Mouse (Mus musculus): ENCODE measurements around the gene Kirrel. TPM values are rescaled to one million over a fixed set of nuclear protein-coding genes. Genes with fewer than 3 reads are reported as not detected.

Kirrel gene
- polyA plus RNA-seq, 1 experiment from 2014 or later: 11.0 TPM

DNA sequence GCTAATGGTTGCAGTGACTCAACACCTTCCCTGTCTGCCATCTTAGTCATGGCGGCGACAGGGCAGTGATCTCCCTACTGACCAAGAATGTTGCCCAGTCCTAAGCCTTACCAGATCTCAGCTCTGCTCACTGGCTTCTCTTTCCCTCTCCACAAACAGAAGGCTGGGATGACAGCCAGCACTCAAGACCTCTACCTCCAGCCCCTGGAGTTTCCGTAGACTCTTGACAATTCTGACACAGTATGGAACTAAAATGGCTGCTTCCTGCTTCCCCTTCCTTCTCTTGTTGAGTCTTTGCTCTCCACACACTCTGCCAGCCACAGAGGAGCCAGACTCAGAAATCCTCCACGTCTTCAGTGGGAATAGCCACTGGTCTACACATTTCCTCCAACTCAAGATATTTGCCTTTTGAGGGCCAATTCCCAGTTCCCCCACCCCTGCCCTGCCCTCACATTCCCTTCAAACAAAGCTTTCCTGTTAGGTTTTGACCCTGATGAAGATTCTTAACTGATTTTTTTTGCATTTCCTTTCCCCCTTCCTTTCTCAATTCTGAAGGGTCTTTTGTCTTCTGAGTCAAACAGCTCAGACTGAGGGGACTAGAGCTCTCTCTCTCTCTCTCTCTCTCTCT lies 22.3 kb downstream of the Kirrel start:
- H3K36me3 ChIP-seq (ENCODE audit: control insufficient read depth, insufficient read depth, low read length): no peaks in the 10 kb centered on the region
- no peak overlapping the region for H3K27ac ChIP-seq (ENCODE audit: low read depth, low read length)
- no peaks in the 10 kb centered on the region for H3K9me3 ChIP-seq (ENCODE audit: control insufficient read depth, low read length)
- H3K4me2 ChIP-seq (ENCODE audit: low read depth): no peak overlapping the region
- ATAC-seq (ENCODE audit: insufficient read depth, low FRiP score, low TSS enrichment) (no peak), DNase-seq (ENCODE audit: low spot score) (no peak)
- H3K4me1 ChIP-seq (ENCODE audit: control insufficient read depth, insufficient read depth, low read length): peaks cover 36% of the 10 kb centered on the region
- H3K27me3 ChIP-seq (ENCODE audit: control insufficient read depth, insufficient read depth, low read length): no peaks in the 10 kb centered on the region
- 85% methylated on average over 4 of the region's 4 CpGs for WGBS
- no peak overlapping the region for H3K9ac ChIP-seq (ENCODE audit: low read length)
- no peak overlapping the region for H3K4me3 ChIP-seq (ENCODE audit: low read depth, low read length)

DNA sequence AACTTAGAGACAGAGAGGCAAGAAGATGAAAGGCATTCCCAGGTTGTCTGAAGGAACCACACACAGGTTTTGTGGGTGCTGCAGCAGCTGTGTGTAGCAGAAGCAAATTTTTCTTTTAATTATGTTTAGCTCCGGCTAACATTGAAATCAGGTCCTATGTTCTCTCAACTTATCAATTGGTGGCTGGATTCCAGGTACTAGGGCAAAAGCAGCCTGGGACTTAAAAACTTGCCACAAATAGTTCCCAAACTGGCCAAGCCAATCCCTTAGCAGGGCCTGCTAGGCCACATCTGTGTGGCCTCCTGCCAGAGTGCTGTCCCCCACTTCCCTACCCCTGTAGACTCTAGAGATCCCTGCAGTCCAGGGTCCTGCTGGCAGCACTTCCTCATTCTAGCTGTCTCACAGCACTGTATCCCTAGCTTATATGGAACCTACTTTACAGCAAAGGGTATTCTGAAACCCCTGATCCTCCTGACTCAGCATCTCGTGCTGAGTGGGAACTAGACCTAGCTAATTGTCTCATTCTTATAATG lies 23.2 kb downstream of the Kirrel start:
- Histone ChIP-seq H3K4me2 (ENCODE audit: low read depth) (no peak overlapping the region), H3K9ac (ENCODE audit: low read length) (no peak overlapping the region; the same call in 1 of the 2 replicates), H3K4me3 (ENCODE audit: low read depth, low read length) (no peak overlapping the region), H3K36me3 (ENCODE audit: control insufficient read depth, insufficient read depth, low read length) (no peaks in the 10 kb centered on the region), H3K9me3 (ENCODE audit: control insufficient read depth, low read length) (no peaks in the 10 kb centered on the region), H3K4me1 (ENCODE audit: control insufficient read depth, insufficient read depth, low read length) (peaks cover 36% of the 10 kb centered on the region), H3K27me3 (ENCODE audit: control insufficient read depth, insufficient read depth, low read length) (no peaks in the 10 kb centered on the region), H3K27ac (ENCODE audit: low read depth, low read length) (peak overlapping the region; percentile 90)
- WGBS: 56% methylated on average over 2 of the region's 2 CpGs
- no peak for DNase-seq (ENCODE audit: low spot score)
- no peak for ATAC-seq (ENCODE audit: insufficient read depth, low FRiP score, low TSS enrichment)

DNA sequence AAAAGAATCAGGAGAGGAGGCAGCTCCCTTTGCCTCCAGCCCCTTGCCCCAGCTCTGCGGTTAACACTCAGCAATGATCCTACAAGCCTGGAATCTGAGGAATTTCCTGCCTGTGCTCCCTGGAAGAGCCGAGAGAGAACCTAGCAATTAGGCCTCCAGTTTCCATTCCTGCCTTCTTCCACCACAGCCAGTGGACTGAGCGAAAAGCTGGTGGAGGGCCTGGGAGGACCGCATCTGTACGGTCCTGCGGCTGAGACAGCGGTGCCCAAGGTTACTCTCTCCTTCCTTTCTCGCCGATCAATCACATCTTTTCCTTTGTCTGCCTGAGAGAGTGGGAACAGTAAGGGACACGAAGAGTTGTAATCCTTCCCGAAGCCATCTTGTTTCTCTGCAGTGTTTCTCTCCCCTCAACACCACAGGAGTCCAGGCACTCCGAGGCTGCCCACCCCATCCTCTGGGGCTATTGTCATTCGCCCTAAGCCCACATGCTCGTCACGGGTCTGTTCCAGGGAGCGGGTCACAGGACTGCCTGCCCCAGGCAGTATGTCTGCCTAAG lies 23.8 kb downstream of the Kirrel start:
- no peaks in the 10 kb centered on the region for H3K27me3 ChIP-seq (ENCODE audit: control insufficient read depth, insufficient read depth, low read length)
- H3K36me3 ChIP-seq (ENCODE audit: control insufficient read depth, insufficient read depth, low read length): no peaks in the 10 kb centered on the region
- peak overlapping the region; percentile 90 for H3K27ac ChIP-seq (ENCODE audit: low read depth, low read length)
- H3K9ac ChIP-seq (ENCODE audit: low read length): peak overlapping the region; percentile 47
- peaks cover 36% of the 10 kb centered on the region for H3K4me1 ChIP-seq (ENCODE audit: control insufficient read depth, insufficient read depth, low read length)
- DNase-seq (ENCODE audit: low spot score): peak; percentile 66
- no peak overlapping the region for H3K4me3 ChIP-seq (ENCODE audit: low read depth, low read length)
- whole genome bisulfite sequencing: 1% methylated on average over 16 of the region's 16 CpGs
- H3K4me2 ChIP-seq (ENCODE audit: low read depth): no peak overlapping the region; the same call in 1 of the 2 replicates
- peak; percentile 65; the same call in 1 of the 2 replicates for ATAC-seq (ENCODE audit: insufficient read depth, low FRiP score, low TSS enrichment)
- H3K9me3 ChIP-seq (ENCODE audit: control insufficient read depth, low read length): no peaks in the 10 kb centered on the region

DNA sequence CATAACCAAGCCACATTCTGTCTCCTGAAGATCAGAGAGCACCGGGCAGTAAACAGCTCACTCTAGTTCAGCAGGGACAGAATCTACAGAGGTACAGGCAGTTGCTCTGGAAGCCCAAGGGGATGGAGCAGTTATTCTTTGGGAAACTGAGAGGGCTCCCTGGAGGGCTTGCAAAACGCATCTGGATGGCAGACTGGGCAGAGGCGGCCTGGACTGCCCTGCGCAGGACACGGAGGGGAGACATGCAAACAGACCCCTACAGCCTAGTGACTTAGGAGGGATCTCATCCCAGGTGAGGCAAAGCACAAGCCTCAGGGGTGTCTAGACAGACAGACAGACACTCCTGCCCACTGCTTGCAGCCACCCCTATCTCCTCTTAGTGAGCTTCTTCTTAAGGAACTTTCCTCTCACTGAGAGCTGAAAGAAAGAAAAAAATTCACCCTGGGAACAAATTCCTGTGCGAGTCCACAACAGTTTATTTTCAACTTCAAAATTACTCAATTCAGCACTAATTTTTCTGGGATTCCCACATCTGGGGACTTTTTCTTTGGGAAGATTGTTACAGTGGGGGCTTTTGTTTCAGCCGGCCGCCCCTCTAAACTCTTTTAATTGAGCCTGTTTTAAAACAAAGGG lies 24.4 kb downstream of the Kirrel start:
- Histone ChIP-seq H3K27ac (ENCODE audit: low read depth, low read length) (peak overlapping the region; percentile 90), H3K27me3 (ENCODE audit: control insufficient read depth, insufficient read depth, low read length) (no peaks in the 10 kb centered on the region), H3K9ac (ENCODE audit: low read length) (peak overlapping the region; percentile 47), H3K4me3 (ENCODE audit: low read depth, low read length) (no peak overlapping the region), H3K36me3 (ENCODE audit: control insufficient read depth, insufficient read depth, low read length) (no peaks in the 10 kb centered on the region), H3K9me3 (ENCODE audit: control insufficient read depth, low read length) (no peaks in the 10 kb centered on the region), H3K4me1 (ENCODE audit: control insufficient read depth, insufficient read depth, low read length) (peaks cover 33% of the 10 kb centered on the region), H3K4me2 (ENCODE audit: low read depth) (peak overlapping the region; percentile 16; the same call in 1 of the 2 replicates)
- ATAC-seq (ENCODE audit: insufficient read depth, low FRiP score, low TSS enrichment) (no peak), DNase-seq (ENCODE audit: low spot score) (peak; percentile 59)
- WGBS: 10% methylated on average over 8 of the region's 8 CpGs

DNA sequence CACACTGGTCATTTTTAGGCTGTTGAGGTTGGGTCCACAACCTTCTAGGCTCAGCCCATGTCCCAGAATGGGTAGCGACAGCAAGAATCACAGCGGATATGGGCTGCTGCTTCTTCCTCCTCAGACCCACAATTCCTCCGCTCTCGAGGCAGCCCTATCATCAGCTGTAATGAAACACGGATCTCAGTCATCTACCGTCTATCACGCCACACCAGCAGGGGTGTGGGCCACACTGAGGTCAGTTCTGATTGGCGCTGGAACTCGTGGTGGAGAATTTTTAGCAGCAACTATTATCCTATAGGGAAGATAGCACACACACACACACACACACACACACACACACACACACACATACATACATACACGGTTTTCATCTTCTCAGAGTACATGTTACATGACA lies 25.1 kb downstream of the Kirrel start:
- Histone ChIP-seq H3K4me2 (ENCODE audit: low read depth) (no peak overlapping the region), H3K9me3 (ENCODE audit: control insufficient read depth, low read length) (no peaks in the 10 kb centered on the region), H3K36me3 (ENCODE audit: control insufficient read depth, insufficient read depth, low read length) (no peaks in the 10 kb centered on the region), H3K4me1 (ENCODE audit: control insufficient read depth, insufficient read depth, low read length) (peaks cover 27% of the 10 kb centered on the region), H3K27me3 (ENCODE audit: control insufficient read depth, insufficient read depth, low read length) (no peaks in the 10 kb centered on the region), H3K27ac (ENCODE audit: low read depth, low read length) (no peak overlapping the region; the same call in 1 of the 2 replicates), H3K9ac (ENCODE audit: low read length) (no peak overlapping the region), H3K4me3 (ENCODE audit: low read depth, low read length) (no peak overlapping the region)
- ATAC-seq (ENCODE audit: insufficient read depth, low FRiP score, low TSS enrichment) (no peak), DNase-seq (ENCODE audit: low spot score) (no peak)
- WGBS: 67% methylated on average over 10 of the region's 10 CpGs

DNA sequence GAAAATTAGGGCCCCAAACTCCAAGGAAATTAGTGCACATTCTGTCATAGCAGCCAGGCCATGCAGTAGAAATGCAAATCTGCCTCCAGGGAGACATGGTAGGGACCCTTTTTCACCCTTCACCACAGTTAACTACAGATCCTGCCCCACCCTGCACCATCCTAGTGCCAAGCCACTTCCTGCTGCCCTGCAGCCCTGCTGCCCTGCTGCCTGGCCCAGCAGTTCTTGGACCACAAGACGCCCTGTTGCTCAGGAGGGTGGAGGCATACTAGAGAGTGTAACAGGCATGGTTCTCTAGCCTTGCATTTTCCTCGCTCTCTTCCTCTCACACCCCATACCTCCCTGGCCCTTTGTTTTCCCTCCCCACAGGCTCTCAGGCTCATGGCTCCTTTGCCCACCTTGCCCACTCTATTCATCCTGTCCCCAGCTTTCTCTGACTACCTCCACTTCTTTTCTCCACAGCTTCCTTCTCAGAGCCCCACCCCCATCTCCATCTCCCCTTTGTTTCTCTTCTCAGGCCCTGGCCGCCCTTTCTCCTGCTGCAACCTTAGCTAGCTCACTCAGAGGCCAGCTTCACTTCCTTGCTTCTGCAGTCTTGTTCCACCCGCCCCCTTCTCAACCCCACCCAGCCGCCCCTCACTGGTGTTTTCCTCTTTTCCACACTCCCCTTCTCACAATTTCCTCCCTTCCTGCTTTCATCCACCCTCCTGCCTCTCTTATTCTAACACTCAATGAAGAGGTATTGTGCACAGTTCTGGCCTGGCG lies 29.9 kb downstream of the Kirrel start:
- H3K4me1 ChIP-seq (ENCODE audit: control insufficient read depth, insufficient read depth, low read length): peaks cover 5% of the 10 kb centered on the region; the same call in 1 of the 2 replicates
- WGBS: 59% methylated on average over 6 of the region's 6 CpGs
- H3K4me2 ChIP-seq (ENCODE audit: low read depth): no peak overlapping the region
- H3K9ac ChIP-seq (ENCODE audit: low read length): no peak overlapping the region
- no peaks in the 10 kb centered on the region for H3K9me3 ChIP-seq (ENCODE audit: control insufficient read depth, low read length)
- ATAC-seq (ENCODE audit: insufficient read depth, low FRiP score, low TSS enrichment) (no peak), DNase-seq (ENCODE audit: low spot score) (no peak)
- H3K36me3 ChIP-seq (ENCODE audit: control insufficient read depth, insufficient read depth, low read length): peaks cover 2% of the 10 kb centered on the region; the same call in 1 of the 2 replicates
- no peak overlapping the region for H3K27ac ChIP-seq (ENCODE audit: low read depth, low read length)
- H3K4me3 ChIP-seq (ENCODE audit: low read depth, low read length): no peak overlapping the region
- no peaks in the 10 kb centered on the region for H3K27me3 ChIP-seq (ENCODE audit: control insufficient read depth, insufficient read depth, low read length)

DNA sequence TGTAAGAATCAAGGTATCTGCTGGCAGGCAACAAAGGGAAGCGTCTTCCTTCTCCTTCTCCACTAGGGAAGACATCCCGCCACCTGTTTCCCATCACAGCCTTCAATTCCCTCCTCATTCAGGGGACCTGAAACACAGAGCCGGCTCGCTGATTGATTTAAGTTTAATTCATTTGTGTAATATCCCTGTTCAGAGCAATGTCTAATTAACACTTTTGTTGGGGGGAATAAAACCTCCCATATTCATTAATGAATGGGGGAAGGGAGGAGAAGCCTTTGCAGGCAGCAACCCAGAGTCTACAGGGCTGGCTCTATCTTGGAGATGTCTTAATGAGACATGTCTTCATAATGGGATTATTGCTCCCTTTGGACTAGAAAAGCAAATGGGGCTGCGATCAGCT lies 34.3 kb downstream of the Kirrel start:
- ATAC-seq (ENCODE audit: insufficient read depth, low FRiP score, low TSS enrichment): no peak
- no peak overlapping the region for H3K9ac ChIP-seq (ENCODE audit: low read length)
- H3K4me1 ChIP-seq (ENCODE audit: control insufficient read depth, insufficient read depth, low read length): peaks cover 3% of the 10 kb centered on the region; the same call in 1 of the 2 replicates
- H3K36me3 ChIP-seq (ENCODE audit: control insufficient read depth, insufficient read depth, low read length): peaks cover 2% of the 10 kb centered on the region
- H3K4me3 ChIP-seq (ENCODE audit: low read depth, low read length): no peak overlapping the region
- WGBS: 80% methylated on average over 5 of the region's 5 CpGs
- DNase-seq (ENCODE audit: low spot score): no peak
- no peak overlapping the region for H3K27ac ChIP-seq (ENCODE audit: low read depth, low read length)
- no peak overlapping the region for H3K4me2 ChIP-seq (ENCODE audit: low read depth)
- no peaks in the 10 kb centered on the region for H3K27me3 ChIP-seq (ENCODE audit: control insufficient read depth, insufficient read depth, low read length)
- no peaks in the 10 kb centered on the region for H3K9me3 ChIP-seq (ENCODE audit: control insufficient read depth, low read length)

DNA sequence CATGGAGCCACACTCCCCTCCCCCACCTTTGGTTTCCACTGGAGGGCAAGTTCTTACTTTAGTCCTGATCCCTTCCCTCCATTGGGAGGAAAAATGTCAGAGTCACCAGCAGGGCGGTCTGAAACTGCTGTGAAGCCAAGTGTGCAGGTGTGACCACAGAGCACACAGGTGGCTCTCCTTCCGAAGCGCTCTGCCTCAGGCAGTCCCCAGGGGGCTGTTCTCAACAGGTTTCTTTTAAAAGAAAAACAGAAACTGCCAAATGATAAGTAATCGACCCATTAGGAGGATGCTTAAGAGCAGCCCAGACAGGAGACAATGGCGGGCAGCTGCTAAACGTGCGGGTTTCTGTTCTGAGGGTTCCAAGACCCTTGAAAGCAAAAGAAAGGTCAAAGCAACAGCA lies 37.8 kb downstream of the Kirrel start:
- Histone ChIP-seq H3K27ac (ENCODE audit: low read depth, low read length) (no peak overlapping the region), H3K4me3 (ENCODE audit: low read depth, low read length) (no peak overlapping the region), H3K4me2 (ENCODE audit: low read depth) (no peak overlapping the region), H3K4me1 (ENCODE audit: control insufficient read depth, insufficient read depth, low read length) (peaks cover 3% of the 10 kb centered on the region; the same call in 1 of the 2 replicates), H3K27me3 (ENCODE audit: control insufficient read depth, insufficient read depth, low read length) (no peaks in the 10 kb centered on the region), H3K9ac (ENCODE audit: low read length) (no peak overlapping the region), H3K9me3 (ENCODE audit: control insufficient read depth, low read length) (no peaks in the 10 kb centered on the region), H3K36me3 (ENCODE audit: control insufficient read depth, insufficient read depth, low read length) (peaks cover 6% of the 10 kb centered on the region)
- 62% methylated on average over 7 of the region's 7 CpGs for WGBS
- DNase-seq (ENCODE audit: low spot score) (no peak), ATAC-seq (ENCODE audit: insufficient read depth, low FRiP score, low TSS enrichment) (no peak)
